Mouse (Mus musculus) ES-E14 (cell line): ENCODE results near the gene Gm16451.
"Not testable (repeated sequence)": the region's sequence is repeated elsewhere in the genome, so short reads cannot be mapped to it uniquely, and the experiment has no call there.

ENCODE experiments used
- CHD2 ChIP-seq: IDR thresholded peaks from 2 replicates; pipeline ENCODE4 v1.6.1; 2014; ENCODE audit warnings: mild to moderate bottlenecking, low read depth, low read length, inconsistent platforms
- HCFC1 ChIP-seq: IDR thresholded peaks from 2 replicates; pipeline ENCODE4 v1.6.1; 2012; ENCODE audit warnings: low read length, inconsistent platforms, borderline replicate concordance; ENCODE audit not compliant: insufficient read depth
- MAFK ChIP-seq: IDR thresholded peaks from 2 replicates; pipeline ENCODE4 v1.6.1; 2014; ENCODE audit warnings: mild to moderate bottlenecking, low read depth, low read length, inconsistent platforms; ENCODE audit not compliant: insufficient read depth
- ZC3H11A ChIP-seq: IDR thresholded peaks from 2 replicates; pipeline ENCODE4 v1.6.1; 2012; ENCODE audit warnings: low read depth, mild to moderate bottlenecking, inconsistent platforms, low read length, borderline replicate concordance
- ZNF384 ChIP-seq: IDR thresholded peaks from 2 replicates; pipeline ENCODE4 v1.6.1; 2012; ENCODE audit warnings: low read depth, low read length, inconsistent platforms

DNA sequence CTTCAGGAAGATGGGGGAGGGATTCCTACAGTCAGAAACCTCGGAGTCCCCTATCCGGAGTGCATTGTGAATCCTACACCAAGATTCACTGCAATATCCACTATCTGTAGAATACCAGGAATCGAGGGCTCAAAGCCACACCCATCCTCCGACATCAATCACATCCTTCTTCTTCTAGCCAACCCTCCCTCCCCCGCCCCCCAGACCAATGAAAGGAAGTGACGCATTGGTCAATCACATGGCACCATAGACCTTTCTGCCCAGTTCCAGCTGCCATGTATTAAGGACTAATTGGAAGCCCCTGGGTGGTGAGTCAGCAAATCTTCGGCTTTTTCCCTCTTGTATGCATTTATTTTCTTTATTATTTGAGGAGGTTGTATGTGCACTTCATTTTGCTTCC lies 49.3 kb downstream of the Gm16451 start, which contains the start of gene Vmn1r139:
- TF ChIP-seq MAFK, ZNF384, ZC3H11A, HCFC1, CHD2: not testable (repeated sequence)
